Mouse (Mus musculus) NIH3T3 (cell line): ENCODE data around the gene Plin2.
"Not testable (repeated sequence)": the region's sequence is repeated elsewhere in the genome, so short reads cannot be mapped to it uniquely, and the experiment has no call there.

Source experiments
- DNase-seq: peaks from one replicate; pipeline ENCODE4 v3.0.0-alpha.2; 2012; ENCODE audit warnings: low read depth

Plin2 gene

GRCm38 (mm10) chr4:86626496-86626895 lies 43.4 kb downstream of the Plin2 start:
- not testable (repeated sequence) for DNase-seq

GRCm38 (mm10) chr4:86625463-86625862 lies 44.4 kb downstream of the Plin2 start:
- DNase-seq: peak; percentile 42

- DNase-seq: not testable (repeated sequence)
Observed at GRCm38 (mm10) chr4:86622532-86622931, 47.3 kb downstream of the Plin2 start.

GRCm38 (mm10) chr4:86622116-86622515 lies 47.7 kb downstream of the Plin2 start:
- peak; percentile 65 for DNase-seq

GRCm38 (mm10) chr4:86620506-86620905 lies 49.4 kb downstream of the Plin2 start:
- peak; percentile 93 for DNase-seq

GRCm38 (mm10) chr4:86612289-86612620 lies 57.6 kb downstream of the Plin2 start:
- no peak for DNase-seq

- DNase-seq: peak; percentile 99
Observed at GRCm38 (mm10) chr4:86611524-86612288, 58.2 kb downstream of the Plin2 start, which contains the start of gene Haus6. Gene Haus6 (minus strand): TSS chr4:86612055.
